Mouse (Mus musculus) liver, embryonic 13.5 days (tissue): ENCODE results near the gene C2cd2. TPM values are rescaled to one million over a fixed set of nuclear protein-coding genes. Genes with fewer than 3 reads are reported as not detected.
A peak's percentile ranks its signal among the peaks of the same experiment; 100 is the strongest.
"Not testable (repeated sequence)": the region's sequence is repeated elsewhere in the genome, so short reads cannot be mapped to it uniquely, and the experiment has no call there.

Source experiments
- ATAC-seq: fragments of 200-750 bp; cut with Nextera tagmentation; 2 replicates; pipeline ENCODE4 v1.8.0; 2017; ENCODE audit warnings: low read depth, mild to moderate bottlenecking, moderate number of reproducible peaks, moderate library complexity
- DNase-seq: peaks from one replicate; pipeline ENCODE4 v3.0.0; 2022
- H3K27ac ChIP-seq: fragments of 300-500 bp; sonication (generic); 2 replicates; pipeline ENCODE4 v1.5.1; 2015; ENCODE audit warnings: moderate library complexity, mild to moderate bottlenecking, inconsistent platforms
- H3K27me3 ChIP-seq: fragments of 300-500 bp; sonication (generic); 2 replicates; pipeline ENCODE4 v1.6.1; 2015; ENCODE audit warnings: mild to moderate bottlenecking, inconsistent platforms
- H3K36me3 ChIP-seq: fragments of 300-500 bp; sonication (generic); 2 replicates; pipeline ENCODE4 v1.6.1; 2015; ENCODE audit warnings: mild to moderate bottlenecking, inconsistent platforms
- H3K4me1 ChIP-seq: fragments of 300-500 bp; sonication (generic); replicated peaks from 2 replicates; pipeline ENCODE4 v1.6.1; 2015; ENCODE audit warnings: inconsistent platforms
- H3K4me2 ChIP-seq: fragments of 300-500 bp; sonication (generic); 2 replicates; pipeline ENCODE4 v1.6.1; 2015; ENCODE audit warnings: inconsistent platforms, mild to moderate bottlenecking, moderate library complexity
- H3K4me3 ChIP-seq: fragments of 300-500 bp; sonication (generic); replicated peaks from 2 replicates; pipeline ENCODE4 v1.5.1; 2015; ENCODE audit warnings: mild to moderate bottlenecking, inconsistent platforms
- H3K9ac ChIP-seq: fragments of 300-500 bp; sonication (generic); 2 replicates; pipeline ENCODE4 v1.6.1; 2015; ENCODE audit warnings: mild to moderate bottlenecking, inconsistent platforms
- H3K9me3 ChIP-seq: fragments of 300-500 bp; sonication (generic); replicated peaks from 2 replicates; pipeline ENCODE4 v1.6.1; 2016; ENCODE audit warnings: inconsistent platforms
- WGBS: fragments of 180-500 bp; shearing (Covaris S2); methylation state at CpG from one replicate; pipeline ENCODE4 v1.1.7; 2015; ENCODE audit not compliant: insufficient replicate concordance; 5-methylcytosine and 5-hydroxymethylcytosine counted together
- polyA plus RNA-seq: library from polyadenylated mRNA; unstranded; fragments of >200 nt; fragmentation: Nextera tagmentation; extraction: Ambion mirVana; gene quantifications from 2 replicates; pipeline ENCODE4 v1.2.1, GENCODE M21; 2015

C2cd2 gene
- polyA plus RNA-seq, 1 experiment from 2014 or later: 5.0 TPM

- not testable (repeated sequence) for H3K27me3 ChIP-seq, H3K27ac ChIP-seq, DNase-seq, H3K9me3 ChIP-seq, H3K4me2 ChIP-seq, H3K9ac ChIP-seq, H3K4me1 ChIP-seq, ATAC-seq, H3K4me3 ChIP-seq
- peaks cover 24% of the 10 kb centered on the region for H3K36me3 ChIP-seq
- WGBS: 25% methylated on average over 2 of the region's 2 CpGs
These were observed 15.4 kb downstream of the C2cd2 start for GRCm38 (mm10) chr16:97946993-97947392.

- ATAC-seq (no peak), DNase-seq (no peak)
- Histone ChIP-seq H3K4me1 (no peaks in the 10 kb centered on the region), H3K4me2 (no peak overlapping the region), H3K27me3 (no peaks in the 10 kb centered on the region), H3K36me3 (no peaks in the 10 kb centered on the region), H3K9me3 (no peaks in the 10 kb centered on the region), H3K27ac (no peak overlapping the region), H3K9ac (no peak overlapping the region), H3K4me3 (no peak overlapping the region)
These were observed 20.6 kb downstream of the C2cd2 start for GRCm38 (mm10) chr16:97941844-97942243.

DNA sequence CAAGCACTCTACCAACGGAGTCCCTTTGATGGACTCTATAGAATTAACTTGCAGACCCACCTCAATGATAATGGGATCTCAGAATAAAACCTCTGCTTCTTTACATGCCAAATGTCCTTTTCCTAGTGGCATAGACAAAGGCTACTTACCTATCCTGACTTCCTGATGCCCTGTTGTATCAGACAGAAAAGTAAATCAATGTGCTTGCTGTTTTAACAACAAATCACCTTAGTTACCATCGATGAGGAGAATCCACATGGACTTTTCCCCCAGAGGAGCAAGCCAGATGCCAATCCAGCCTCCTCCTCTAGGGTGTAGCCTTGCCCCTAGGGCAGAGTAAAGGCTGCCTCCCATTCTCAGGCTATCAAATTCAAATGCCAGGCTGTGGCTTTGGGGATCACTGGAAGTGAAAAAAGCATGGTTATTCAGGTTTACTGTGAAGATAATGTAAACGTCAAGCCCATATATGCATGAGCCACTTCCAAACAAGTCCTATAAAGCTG is 21.9 kb downstream of the C2cd2 start:
- H3K9ac ChIP-seq: no peak overlapping the region
- H3K27me3 ChIP-seq: no peaks in the 10 kb centered on the region
- 73% methylated on average over 3 of the region's 3 CpGs for WGBS
- no peak for ATAC-seq
- no peak overlapping the region for H3K27ac ChIP-seq
- no peaks in the 10 kb centered on the region for H3K4me1 ChIP-seq
- H3K4me3 ChIP-seq: no peak overlapping the region
- no peak for DNase-seq
- no peaks in the 10 kb centered on the region for H3K9me3 ChIP-seq
- no peak overlapping the region for H3K4me2 ChIP-seq
- H3K36me3 ChIP-seq: no peaks in the 10 kb centered on the region

DNA sequence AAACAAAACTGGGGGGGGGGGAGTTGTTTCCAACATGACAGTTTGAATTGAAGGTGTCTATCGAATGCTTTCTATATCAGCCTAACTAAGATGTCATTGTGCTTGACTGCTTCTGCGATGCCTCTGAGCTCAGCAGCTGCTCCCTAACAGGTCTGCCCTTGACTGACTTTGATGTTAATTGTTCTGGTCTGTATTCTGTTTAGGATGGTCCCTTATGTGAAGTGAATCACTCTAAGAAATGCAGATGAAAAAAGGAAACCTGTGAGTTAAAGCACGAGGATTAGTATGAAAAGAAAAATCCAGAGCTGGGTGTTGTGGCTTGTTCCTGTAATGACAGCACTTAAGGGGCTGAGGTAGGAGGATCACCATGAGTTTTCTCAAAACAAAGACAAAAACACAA is 26.6 kb downstream of the C2cd2 start:
- H3K4me1 ChIP-seq: no peaks in the 10 kb centered on the region
- no peak overlapping the region for H3K9ac ChIP-seq
- H3K4me3 ChIP-seq: no peak overlapping the region
- H3K27me3 ChIP-seq: no peaks in the 10 kb centered on the region
- no peak for ATAC-seq
- WGBS: 69% methylated on average over 3 of the region's 3 CpGs
- no peaks in the 10 kb centered on the region for H3K9me3 ChIP-seq
- no peak overlapping the region for H3K27ac ChIP-seq
- DNase-seq: no peak
- no peak overlapping the region for H3K4me2 ChIP-seq
- H3K36me3 ChIP-seq: no peaks in the 10 kb centered on the region

DNA sequence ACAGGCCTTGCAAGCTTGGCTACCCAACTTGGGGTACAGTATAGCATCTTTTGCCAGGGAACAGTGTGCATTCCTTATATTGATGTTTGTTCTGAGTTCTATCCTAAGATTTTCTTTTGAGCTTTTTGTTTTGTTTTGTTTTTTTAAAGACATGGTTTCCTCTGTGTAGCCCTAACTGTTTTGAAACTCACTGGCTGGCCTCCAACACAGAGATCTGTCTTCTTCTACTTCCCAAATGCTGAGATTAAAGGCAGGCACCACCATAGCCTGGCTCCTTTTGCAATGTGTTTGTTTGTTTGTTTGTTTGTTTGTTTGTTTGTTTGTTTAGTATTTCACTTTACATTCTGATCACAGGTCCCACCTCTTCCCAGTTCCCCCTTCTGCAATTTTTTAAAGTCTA is 32.2 kb downstream of the C2cd2 start:
- DNase-seq (no peak), ATAC-seq (no peak)
- no peak overlapping the region for H3K4me2 ChIP-seq
- H3K4me3 ChIP-seq: no peak overlapping the region
- no peaks in the 10 kb centered on the region for H3K36me3 ChIP-seq
- peaks cover 9% of the 10 kb centered on the region for H3K4me1 ChIP-seq
- no peak overlapping the region for H3K27ac ChIP-seq
- H3K27me3 ChIP-seq: no peaks in the 10 kb centered on the region
- no peaks in the 10 kb centered on the region for H3K9me3 ChIP-seq
- H3K9ac ChIP-seq: no peak overlapping the region

- Histone ChIP-seq H3K27ac (no peak overlapping the region), H3K9ac (no peak overlapping the region), H3K36me3 (no peaks in the 10 kb centered on the region), H3K4me2 (no peak overlapping the region), H3K9me3 (no peaks in the 10 kb centered on the region), H3K4me1 (peaks cover 9% of the 10 kb centered on the region), H3K4me3 (no peak overlapping the region), H3K27me3 (no peaks in the 10 kb centered on the region)
- DNase-seq (no peak), ATAC-seq (no peak)
- WGBS: 39% methylated on average over 1 of the region's 1 CpGs
These were observed 32.9 kb downstream of the C2cd2 start for GRCm38 (mm10) chr16:97929520-97929919.

- H3K9ac ChIP-seq: no peak overlapping the region
- ATAC-seq (no peak), DNase-seq (no peak)
- H3K27me3 ChIP-seq: no peaks in the 10 kb centered on the region
- H3K4me3 ChIP-seq: no peak overlapping the region
- no peaks in the 10 kb centered on the region for H3K36me3 ChIP-seq
- H3K4me2 ChIP-seq: no peak overlapping the region
- H3K27ac ChIP-seq: no peak overlapping the region
- peaks cover 13% of the 10 kb centered on the region for H3K4me1 ChIP-seq
- H3K9me3 ChIP-seq: no peaks in the 10 kb centered on the region
- WGBS: 69% methylated on average over 3 of the region's 3 CpGs
These were observed 35.0 kb downstream of the C2cd2 start for GRCm38 (mm10) chr16:97927331-97927938.

GRCm38 (mm10) chr16:97926381-97926780 is 36.0 kb downstream of the C2cd2 start:
- Histone ChIP-seq H3K27ac (no peak overlapping the region), H3K4me1 (peaks cover 20% of the 10 kb centered on the region), H3K4me3 (no peak overlapping the region), H3K27me3 (no peaks in the 10 kb centered on the region), H3K9ac (no peak overlapping the region), H3K4me2 (no peak overlapping the region), H3K9me3 (no peaks in the 10 kb centered on the region), H3K36me3 (no peaks in the 10 kb centered on the region)
- ATAC-seq: no peak
- WGBS: 36% methylated on average over 9 of the region's 9 CpGs
- DNase-seq: no peak

- no peaks in the 10 kb centered on the region for H3K36me3 ChIP-seq
- H3K4me2 ChIP-seq: no peak overlapping the region
- peaks cover 27% of the 10 kb centered on the region for H3K4me1 ChIP-seq
- no peak for DNase-seq
- no peaks in the 10 kb centered on the region for H3K9me3 ChIP-seq
- no peak overlapping the region for H3K4me3 ChIP-seq
- no peak for ATAC-seq
- no peak overlapping the region for H3K27ac ChIP-seq
- 46% methylated on average over 2 of the region's 2 CpGs for WGBS
- no peak overlapping the region for H3K9ac ChIP-seq
- H3K27me3 ChIP-seq: no peaks in the 10 kb centered on the region
These were observed 36.6 kb downstream of the C2cd2 start for GRCm38 (mm10) chr16:97925760-97926159.

GRCm38 (mm10) chr16:97923700-97924099 is 38.7 kb downstream of the C2cd2 start:
- H3K9me3 ChIP-seq: no peaks in the 10 kb centered on the region
- no peak overlapping the region for H3K27ac ChIP-seq
- WGBS: 70% methylated on average over 1 of the region's 1 CpGs
- no peak overlapping the region for H3K4me3 ChIP-seq
- no peaks in the 10 kb centered on the region for H3K27me3 ChIP-seq
- no peaks in the 10 kb centered on the region for H3K36me3 ChIP-seq
- no peak overlapping the region for H3K9ac ChIP-seq
- ATAC-seq (no peak), DNase-seq (no peak)
- no peak overlapping the region for H3K4me2 ChIP-seq
- H3K4me1 ChIP-seq: peaks cover 39% of the 10 kb centered on the region

DNA sequence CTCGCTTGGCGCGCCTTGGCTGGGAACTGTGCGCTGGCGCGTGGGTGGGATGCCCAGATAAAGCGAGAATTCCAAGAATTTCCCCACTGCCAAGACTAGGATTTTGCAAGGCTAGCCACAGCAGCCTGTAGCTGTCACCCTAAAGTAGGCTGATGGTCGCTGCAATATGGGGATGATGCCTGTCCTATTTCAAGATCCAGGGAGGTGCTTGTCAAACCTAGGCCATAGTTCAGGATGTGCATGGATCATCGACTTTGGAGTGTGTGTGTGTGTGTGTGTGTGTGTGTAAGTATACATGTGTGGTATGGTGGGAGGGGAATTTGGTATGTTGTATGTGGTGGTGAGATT is 39.6 kb downstream of the C2cd2 start:
- peak overlapping the region; percentile 82 for H3K9ac ChIP-seq
- WGBS: 1% methylated on average over 9 of the region's 9 CpGs
- H3K27ac ChIP-seq: no peak overlapping the region
- H3K4me1 ChIP-seq: peaks cover 39% of the 10 kb centered on the region
- H3K4me2 ChIP-seq: peak overlapping the region; percentile 98
- DNase-seq (no peak), ATAC-seq (peak; percentile 25; the same call in 1 of the 2 replicates)
- H3K4me3 ChIP-seq: peak overlapping the region; percentile 80
- no peaks in the 10 kb centered on the region for H3K27me3 ChIP-seq
- no peaks in the 10 kb centered on the region for H3K9me3 ChIP-seq
- no peaks in the 10 kb centered on the region for H3K36me3 ChIP-seq

- Histone ChIP-seq H3K4me3 (peak overlapping the region; percentile 80), H3K27ac (peak overlapping the region; percentile 45), H3K9me3 (no peaks in the 10 kb centered on the region), H3K27me3 (no peaks in the 10 kb centered on the region), H3K4me2 (peak overlapping the region; percentile 98), H3K4me1 (peaks cover 39% of the 10 kb centered on the region), H3K9ac (peak overlapping the region; percentile 82), H3K36me3 (no peaks in the 10 kb centered on the region)
- DNase-seq (peak; percentile 78), ATAC-seq (peak; percentile 92)
- under 1% methylated on average over 75 of the region's 75 CpGs for WGBS
These were observed 40.2 kb downstream of the C2cd2 start for GRCm38 (mm10) chr16:97921961-97922778.
